Mouse (Mus musculus) cortical plate, adult 2 months (tissue): ENCODE results near the gene Fam120a.

ENCODE experiments used
- CTCF ChIP-seq: fragments of 200-500 bp; IDR thresholded peaks from 2 replicates; pipeline ENCODE4 v1.5.1; 2011; ENCODE audit warnings: mild to moderate bottlenecking, control low read depth, low read length; ENCODE audit not compliant: insufficient read depth; ENCODE audit errors: extremely low read depth
- POLR2A ChIP-seq: fragments of 200-500 bp; IDR thresholded peaks from 2 replicates; pipeline ENCODE4 v1.6.1; 2011; ENCODE audit warnings: mild to moderate bottlenecking, low read length, control low read depth; ENCODE audit not compliant: insufficient read depth; ENCODE audit errors: extremely low read depth

- TF ChIP-seq POLR2A (no peak), CTCF (no peak)
These were observed 18.9 kb downstream of the Fam120a start for GRCm38 (mm10) chr13:48948951-48949350.
